Mouse (Mus musculus) fibroblast of lung, adult 2 months (primary cell): ENCODE measurements at regions not wholly inside any gene's neighbourhood (a gene's known extent, or its start where the extent isn't known, plus 50 kb on each side); places are given as distances from the start of the nearest gene placed in this dataset.
"Not testable (repeated sequence)": the region's sequence is repeated elsewhere in the genome, so short reads cannot be mapped to it uniquely, and the experiment has no call there.

ENCODE experiments used
- DNase-seq: peaks from one replicate; pipeline ENCODE4 v3.0.0-alpha.2; 2011; ENCODE audit warnings: low read depth

DNA sequence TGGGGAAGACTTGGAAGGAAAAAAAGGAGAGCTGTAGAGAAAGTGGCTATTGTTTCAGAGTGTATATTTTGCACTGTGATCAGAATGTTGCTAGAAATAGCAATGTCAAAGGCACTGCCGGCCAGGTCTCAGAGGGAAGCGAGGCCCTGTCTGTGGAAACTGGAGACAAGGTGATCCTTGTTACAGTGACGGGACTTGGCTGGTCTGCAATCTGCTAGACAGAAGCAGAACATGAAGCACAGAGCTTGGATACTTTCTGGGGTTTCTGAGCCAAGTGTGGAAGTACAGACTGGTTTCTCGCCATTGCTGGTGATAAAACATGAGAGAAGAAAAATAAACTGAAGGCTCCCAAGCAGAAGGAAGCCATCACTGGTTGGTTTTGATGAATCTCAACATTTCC, 198.3 kb upstream of the Slc7a14 start:
- no peak for DNase-seq

DNA sequence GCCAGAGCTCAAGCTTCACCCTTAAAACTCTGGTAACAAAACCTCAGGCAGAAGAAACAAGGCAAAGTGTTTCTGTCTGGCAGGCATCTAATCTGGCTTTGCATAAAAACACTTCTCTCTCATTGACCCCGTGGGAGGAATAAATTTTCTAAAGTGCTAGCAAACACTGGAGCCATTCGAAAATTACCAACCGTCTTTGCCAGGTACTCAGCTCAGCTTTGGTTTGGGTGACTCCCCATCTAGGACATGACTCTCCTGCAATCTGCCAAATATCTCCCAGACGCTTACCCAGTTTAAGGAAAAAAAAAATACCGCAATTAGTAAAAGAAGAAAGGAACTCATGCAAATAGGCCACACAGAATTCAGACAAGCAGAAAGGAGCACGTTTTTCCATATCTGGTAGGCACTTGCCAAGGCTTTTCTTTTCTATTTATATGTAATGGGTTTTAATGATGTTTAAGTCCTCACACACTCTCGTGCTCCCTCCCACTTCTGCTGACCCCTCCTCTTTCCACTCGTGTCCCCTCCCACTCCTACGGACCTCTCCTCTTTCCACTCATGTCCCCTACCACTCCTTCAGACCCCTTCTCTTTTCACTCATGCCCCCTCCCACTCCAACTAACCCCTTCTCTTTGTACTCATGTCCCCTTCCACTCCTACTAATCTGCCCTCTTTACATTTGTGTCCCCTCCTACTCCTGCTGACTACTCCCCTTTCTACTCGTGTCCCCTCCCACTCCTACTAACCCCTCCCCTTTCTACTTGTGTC, 189.2 kb upstream of the Slc7a14 start:
- no peak for DNase-seq

DNA sequence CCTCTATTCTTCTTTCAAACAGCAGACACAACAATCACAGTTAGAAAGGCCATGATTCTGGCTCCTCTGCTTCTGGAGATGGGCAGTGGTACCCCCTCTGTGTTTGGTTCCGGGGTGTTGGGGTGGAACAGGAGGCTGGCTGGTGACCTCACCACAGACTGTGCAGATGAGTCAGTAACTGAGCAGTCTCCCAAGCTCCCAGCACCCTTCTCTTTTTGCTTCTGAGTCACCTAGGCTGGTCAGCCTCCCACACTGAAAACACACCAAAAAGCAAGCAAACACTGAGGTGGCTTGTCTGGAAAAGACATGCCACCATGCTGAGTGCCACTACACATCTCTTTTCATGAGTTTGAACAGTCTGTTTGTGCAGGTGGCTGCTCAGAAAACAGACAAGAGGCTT, 185.1 kb upstream of the Slc7a14 start:
- peak; percentile 11 for DNase-seq

DNA sequence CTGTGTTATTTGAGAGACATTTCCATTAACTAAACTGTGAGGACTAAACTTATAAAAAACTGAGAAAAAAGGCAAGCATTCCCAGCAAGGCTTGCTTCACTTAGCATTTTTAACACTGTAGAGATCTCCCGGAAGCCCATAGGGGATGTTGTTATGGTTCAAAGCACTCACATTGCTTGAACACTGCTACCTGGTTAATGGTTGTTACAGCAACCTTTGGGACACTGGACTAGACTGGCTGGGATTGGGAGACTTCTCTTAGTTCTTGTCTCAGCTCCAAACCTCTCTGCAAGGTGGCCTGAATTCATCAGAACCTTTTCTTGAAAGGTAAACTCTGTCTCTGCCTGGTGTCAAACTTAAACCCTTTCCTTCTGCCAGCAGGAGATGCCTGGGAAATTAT, 184.5 kb upstream of the Slc7a14 start:
- no peak for DNase-seq

DNA sequence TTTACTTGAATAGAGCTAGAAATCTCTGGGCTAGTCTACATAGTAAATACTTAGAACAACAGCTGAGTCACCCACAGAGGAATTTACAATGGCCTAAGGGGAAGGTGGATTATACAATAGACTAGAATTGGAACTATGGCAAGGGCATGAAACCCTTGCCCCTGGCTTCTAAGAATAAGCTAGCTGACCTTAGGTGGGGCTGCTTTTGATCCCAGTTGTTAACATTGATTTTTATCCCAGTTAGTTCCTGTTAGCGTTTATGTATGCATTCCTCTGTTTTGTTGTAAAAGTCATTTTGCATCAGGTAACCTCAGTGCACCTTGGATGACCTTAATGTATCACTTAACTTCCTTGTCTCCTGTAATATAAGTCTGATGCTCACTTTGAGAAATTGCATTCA, 181.6 kb upstream of the Slc7a14 start:
- not testable (repeated sequence) for DNase-seq

DNA sequence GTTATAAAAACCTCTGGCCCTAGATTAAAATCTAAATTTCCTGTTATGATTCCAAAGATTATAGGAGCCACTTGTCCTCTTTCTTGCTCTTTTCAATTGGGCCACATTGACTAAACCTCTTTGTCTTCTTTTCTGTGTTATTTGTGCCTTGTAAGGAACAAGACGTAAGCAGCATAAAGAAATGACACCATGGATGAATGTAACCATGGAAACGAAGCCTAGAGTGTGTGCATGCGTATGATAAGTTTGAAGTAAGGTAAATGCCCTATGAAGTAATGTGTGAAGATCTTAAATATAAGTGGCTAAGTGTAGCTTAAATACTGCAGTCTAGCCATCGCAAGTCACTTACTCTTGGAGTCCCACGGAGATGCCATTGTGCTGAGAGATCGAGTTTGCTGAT, 177.4 kb upstream of the Slc7a14 start:
- DNase-seq, result no peak

DNA sequence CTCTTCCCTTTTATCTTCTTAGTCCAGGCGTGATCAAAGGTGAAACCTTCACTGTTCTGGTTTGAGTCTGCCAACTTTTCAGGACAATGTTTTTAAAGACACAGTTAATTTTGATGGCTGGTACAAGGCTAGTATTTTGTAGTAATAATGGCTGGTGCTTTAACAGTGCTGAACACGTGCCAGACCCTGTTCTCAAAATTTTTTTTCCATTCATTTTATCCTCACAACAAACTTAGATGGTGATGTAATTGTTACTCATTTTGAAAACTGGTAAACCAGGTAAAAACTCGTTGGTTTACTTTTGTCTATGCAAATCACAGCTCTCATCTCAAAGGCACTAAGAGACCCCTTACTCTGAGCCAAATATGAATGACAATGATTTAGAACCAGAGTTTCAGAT, 171.8 kb upstream of the Slc7a14 start:
- DNase-seq, result no peak

DNA sequence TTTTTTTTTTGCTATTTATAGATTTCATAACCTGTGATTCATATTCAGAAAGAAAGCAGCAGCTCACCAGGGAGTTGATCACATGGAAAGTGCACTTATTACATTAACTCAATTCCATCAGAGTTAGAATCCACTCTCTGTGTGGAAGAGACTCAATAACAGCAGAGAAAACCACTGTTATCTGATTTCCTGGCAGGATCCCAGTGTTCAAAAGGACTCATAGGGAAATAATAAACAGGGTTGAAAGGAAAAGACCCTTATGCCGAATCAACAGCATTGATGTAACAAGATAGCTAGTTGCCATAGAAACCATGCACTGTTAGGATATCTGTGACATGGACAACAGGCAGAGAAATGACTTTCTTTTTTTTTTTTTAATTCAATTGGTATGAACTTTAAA, 157.7 kb upstream of the Slc7a14 start:
- DNase-seq, result no peak

DNA sequence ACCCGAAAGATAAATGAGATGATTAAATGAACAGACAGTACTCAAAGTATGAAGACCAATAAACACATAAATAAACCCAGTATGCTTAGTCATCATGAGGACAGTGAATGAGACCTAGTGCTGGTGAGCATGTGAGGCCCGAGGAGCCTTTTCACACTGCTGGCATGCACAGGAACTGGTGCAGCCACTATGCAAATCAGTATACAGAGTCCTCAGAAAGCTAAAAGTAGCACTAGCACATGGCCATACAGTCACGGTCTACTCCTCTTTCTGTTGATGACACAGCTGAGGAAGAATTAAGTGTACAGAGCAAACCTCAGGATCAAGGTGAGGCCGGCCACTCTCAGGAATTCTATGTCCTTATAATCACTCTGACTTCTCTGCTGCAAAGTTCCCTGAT, 154.1 kb upstream of the Slc7a14 start:
- DNase-seq, result no peak

DNA sequence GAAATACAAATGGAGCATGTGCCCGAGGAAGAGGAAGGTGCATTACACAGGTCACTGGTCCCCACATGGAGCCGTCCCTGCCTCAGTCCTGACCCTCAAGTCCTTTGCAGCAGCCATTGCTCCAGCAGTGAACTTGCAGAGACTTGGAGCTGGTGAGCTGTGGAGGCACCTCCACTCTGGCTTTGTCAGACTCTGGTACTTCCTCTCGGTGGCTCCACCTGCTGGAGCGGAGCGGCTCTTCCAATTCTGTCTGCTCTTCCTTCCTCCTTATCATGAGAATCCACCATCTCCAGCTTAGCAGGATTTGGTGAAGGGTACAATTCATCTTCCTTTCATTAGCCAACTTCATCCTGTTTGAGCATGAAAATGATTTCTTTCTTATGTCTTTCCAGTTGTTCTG, 149.3 kb upstream of the Slc7a14 start:
- DNase-seq, result no peak

DNA sequence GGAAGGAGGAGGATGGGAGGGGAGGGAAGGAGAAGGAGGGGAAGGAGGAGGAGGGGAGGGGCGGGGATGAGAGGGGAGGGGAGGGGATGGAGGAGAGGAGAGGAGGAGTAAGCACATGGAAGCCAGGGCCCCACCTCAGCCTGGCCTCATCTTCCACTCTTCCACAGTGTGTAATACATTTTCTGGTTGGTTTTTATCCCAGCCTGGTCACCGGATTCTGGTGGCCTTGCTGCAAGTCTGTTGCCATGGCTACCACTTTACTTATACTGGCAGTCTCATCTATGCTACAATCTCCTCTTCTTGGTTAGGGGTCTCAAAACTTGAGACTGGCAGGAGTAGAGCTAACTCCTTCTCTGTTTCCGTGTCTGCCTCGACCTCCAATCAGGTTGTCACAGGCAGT, 147.8 kb upstream of the Slc7a14 start:
- DNase-seq, result no peak

DNA sequence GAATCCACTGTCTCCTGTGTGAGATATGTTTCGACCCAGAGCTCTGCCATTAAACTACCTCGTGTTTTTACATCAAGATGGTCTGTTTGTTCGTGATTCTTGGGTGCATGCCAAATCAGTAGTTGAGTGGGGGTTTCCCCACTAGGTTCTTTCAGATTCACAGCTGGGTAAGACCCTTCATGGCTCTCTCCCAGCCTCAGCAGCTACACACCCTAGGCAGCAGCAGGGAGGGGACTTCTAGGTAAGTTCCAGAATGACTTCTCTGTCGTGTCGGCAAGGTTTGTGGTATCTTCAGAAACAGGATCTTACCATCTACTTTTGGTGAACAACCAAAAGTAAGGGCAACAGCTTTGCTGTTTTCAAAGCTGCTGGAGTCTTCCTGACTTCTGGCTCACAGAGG, 144.9 kb upstream of the Slc7a14 start:
- DNase-seq, result no peak

DNA sequence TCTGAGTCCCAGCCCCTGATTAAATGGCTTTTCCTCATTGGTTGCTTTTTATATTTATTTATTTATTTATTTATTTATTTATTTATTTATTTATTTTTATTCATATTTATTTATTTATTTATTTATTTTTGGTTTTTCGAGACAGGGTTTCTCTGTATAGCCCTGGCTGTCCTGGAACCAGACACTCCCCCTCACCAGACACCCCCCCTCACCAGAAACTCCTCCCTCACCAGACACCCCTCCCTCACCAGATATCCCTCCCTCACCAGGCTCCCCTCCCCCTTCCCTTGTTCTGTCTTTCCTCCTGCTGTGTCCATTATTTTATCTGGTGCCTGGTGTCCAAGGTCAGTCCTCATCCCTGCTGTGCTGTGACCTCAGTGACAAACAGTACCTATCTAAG, 134.7 kb upstream of the Slc7a14 start:
- no peak for DNase-seq

DNA sequence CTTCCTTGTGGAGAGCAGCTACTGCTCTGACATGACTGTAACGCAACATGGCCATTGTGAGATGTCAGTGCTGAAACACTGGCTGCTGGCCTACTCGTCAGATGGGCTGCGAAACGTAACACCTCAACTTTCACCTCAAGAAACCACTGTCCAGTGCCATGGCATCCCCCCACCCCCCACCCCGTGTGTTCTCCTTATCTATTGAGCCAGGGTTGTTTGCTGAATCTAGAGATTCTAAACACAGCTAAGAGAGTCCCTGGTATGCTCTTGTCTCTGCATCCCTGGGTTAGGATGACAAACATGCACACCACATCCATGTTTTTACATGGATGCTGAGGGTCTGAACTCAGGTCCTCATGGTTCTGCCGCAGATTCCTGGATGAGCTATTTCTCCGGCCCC, 134.1 kb upstream of the Slc7a14 start:
- no peak for DNase-seq

DNA sequence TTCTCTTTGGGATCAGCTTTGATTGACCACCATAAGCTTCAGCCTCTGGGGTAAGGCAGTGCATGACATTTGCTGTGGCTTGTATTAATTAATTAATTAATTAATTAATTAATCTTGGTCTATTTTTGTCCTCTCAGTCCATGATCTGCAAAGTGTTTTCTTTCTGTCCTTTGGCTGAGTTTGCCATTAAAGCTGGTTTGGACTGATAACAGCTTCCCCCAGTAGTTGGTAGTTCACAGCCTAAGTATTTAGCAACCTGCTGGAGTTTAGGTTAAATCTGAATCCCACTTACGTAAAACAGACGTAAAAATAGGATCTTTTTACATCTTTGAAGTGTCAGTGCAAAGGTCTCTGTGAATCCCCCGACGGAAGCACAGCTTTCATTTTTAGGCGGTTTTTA, 133.7 kb upstream of the Slc7a14 start:
- DNase-seq, result no peak

DNA sequence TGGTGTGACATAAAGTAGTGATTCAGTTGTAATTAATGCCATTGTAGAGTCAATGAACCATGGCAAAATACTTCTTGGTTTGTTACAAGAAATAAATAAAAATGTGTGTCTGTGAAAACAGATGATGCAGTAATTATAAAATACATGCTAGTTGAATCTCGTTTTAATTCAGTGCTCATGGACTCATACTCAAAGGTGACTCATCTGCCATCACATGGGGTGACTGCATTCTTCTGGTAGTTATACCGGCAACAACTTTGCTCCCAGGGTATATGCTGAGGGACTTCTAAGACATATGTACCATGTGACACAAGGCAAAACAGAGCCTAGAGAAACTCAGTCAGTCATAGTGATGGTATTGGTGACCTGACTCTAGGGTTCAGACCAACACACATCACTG, 130.1 kb upstream of the Slc7a14 start:
- DNase-seq, result no peak

DNA sequence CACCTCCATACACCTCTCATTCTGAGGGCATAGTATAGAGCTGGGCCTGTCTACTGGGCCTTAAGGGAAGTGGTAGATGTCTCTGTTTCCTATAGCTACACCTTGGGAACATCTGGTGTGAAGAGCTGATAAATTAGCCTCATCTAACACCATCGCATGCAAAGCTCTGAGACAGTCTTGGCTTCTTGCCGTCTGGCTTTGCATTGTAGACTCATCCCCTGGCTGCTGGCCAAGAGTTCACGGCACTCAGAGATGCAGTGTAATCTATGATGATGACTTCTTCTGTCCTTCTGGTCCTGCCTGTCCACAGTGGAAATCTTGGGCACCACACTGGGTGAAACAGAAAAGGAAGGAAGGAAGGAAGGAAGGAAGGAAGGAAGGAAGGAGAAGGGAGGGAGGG, 127.8 kb upstream of the Slc7a14 start:
- no peak for DNase-seq

DNA sequence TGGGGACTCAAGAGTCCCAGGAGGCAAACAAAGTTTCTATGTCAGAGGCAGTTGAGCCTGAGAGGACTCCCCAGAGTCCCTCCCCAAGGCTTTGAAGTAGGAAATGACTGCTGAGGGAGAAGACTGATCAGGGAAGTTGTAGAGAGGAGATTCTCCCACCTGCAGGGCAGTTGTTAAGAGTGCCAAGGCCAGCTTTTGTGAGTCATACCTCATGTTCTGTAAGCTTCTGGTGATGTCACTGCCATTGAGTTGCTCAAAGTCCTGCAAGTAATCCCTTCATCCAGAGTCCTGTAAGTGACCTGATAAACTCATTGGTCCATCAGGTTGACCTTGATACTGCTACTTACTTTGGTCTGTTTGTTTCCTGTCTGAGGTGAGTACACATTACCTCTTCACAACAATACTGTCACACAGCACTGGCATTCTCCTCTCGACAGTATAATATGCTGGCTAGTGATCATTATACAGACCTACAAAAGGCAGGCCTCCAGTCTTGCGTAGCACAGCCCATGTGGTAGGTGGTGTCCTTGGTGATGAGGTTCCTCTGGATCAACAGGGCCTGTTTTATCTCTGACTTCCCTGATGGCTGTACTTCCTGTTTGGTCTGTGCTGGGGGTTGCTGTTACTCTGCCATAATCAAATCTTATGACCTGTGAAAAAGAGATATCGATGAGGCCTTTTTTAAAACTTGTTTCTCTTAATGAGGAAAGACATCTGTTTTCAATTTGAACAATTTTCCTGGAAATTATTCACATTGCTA, 125.2 kb upstream of the Slc7a14 start:
- no peak for DNase-seq

DNA sequence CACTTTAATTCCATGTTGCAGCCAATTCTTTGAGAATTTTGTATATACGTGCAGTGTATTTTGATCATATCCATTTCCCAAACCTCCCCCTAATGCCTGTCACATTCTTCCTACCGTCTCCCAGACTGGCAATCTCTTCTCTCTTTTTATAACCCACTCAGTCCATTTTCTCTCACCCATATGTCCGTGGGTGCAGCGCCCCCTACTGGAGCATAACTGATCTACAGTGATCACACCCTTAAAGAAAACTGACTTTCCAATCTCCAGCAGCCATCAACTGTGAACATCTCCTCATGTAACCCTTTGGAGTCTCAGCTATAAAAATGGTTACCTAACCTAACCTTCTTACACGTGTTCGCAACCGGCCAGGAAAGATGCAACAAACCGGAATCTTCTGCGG, 123.0 kb upstream of the Slc7a14 start:
- DNase-seq, result no peak

DNA sequence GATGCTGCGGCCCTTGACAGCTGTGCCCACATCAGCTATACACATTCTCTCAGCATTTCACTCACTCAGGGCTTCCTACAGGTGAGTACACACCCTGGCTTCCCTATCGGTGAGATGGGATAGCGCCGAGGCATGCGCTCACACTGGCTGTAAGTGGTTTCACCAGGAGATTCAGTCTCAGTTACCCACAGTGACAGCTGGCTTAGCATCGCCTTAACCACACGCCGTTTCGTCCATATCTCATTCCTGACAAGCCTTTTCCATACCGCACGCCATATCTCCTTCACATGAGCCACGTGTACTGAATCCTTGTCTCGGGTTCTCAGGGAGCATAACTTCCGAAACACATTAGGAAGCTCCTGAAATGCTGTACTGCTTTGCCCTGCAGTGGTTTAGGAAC, 113.3 kb upstream of the Slc7a14 start:
- no peak for DNase-seq

DNA sequence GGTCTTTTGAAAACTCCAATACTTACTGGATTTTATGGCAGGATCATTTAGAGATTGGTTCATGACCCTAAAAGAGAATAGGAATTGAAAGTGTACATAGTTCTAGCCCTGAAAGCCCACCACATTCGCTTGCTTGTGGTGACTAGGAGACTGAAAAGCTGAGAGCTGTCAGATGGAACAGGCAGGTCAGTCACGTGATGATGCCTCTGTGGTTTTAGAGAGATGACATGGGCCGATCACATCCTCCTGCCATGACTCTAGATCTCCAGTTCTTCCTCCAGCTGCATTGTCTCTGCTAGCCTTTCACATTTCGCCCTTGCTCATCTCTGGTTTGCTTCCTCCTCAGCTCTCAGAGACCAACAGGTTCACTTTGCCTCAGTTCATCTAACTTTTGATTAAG, 98.6 kb upstream of the Slc7a14 start:
- no peak for DNase-seq

DNA sequence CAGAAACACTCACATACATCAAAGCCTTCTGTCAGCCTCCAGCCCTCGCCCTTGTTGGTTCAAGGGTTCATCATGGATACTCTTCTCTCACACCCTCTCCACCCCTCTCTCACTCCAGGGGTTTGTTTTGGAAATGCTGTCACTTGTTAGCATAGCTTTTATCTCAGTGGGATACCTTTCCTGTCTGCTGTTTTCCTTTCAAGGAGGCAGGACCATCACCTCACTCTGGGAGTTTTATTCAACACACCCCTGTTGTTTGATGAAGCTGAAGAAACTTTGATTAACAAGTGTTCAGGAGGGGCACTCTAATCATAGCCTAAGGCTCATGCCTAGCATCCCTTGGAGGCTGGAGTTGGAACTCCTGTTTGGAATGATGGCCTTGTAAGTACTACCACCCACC, 95.7 kb upstream of the Slc7a14 start:
- DNase-seq, result no peak

DNA sequence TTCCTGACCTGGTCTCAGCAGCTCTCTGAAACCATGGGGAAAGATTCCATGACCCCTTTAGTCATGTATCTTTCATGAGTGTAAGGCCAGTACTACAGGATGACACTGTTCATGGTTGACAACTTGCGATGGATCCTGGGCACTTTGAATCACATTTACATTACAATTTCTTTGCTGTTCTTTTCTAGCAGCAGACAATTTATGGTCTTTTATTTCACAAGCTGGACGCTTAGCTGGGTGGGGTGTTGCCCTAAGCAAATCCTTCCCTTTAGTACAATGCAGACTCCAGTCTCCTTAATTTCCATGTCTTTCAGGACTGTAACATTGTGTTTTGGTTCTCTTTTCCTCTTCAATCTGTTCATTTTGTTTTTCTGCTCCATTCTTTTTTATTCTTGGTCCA, 89.0 kb upstream of the Slc7a14 start:
- DNase-seq, result no peak

DNA sequence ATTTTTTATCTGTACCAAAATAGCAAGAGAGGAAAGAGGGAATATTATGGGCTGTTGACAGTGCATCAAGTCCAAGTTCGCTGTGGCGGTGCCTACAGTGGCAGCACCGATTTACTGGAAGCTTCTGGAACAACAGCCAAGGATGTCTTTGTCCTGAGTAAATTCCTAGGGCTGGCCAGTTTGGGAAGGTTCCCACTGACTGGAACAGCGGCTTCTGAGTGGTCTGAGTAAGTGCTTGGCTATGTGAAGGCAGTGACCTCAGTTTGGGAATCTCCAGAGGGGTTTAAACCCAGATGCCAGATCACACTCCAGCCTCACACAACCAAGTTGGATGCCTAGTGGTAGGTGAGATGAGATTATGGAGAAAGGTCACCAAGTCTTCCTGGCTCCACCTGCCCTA, 84.4 kb upstream of the Slc7a14 start:
- DNase-seq, result peak; percentile 23
